Mouse (Mus musculus): ENCODE data around the gene Gabbr2. TPM values are rescaled to one million over a fixed set of nuclear protein-coding genes. Genes with fewer than 3 reads are reported as not detected.
"Not testable (repeated sequence)": the region's sequence is repeated elsewhere in the genome, so short reads cannot be mapped to it uniquely, and the experiment has no call there.

Gene Gabbr2
- total and polyA plus RNA-seq, 3 experiments: 0.07 to 0.24 (median 0.17) TPM

GRCm38 (mm10) chr4:46655956-46656355 is 335.7 kb downstream of the Gabbr2 start:
- DNase-seq: no peak

GRCm38 (mm10) chr4:46655298-46655697 is 336.4 kb downstream of the Gabbr2 start:
- DNase-seq: no peak

GRCm38 (mm10) chr4:46650086-46650753 is 341.5 kb downstream of the Gabbr2 start, which contains the start of gene Tbc1d2:
Gene Tbc1d2 (minus strand): TSS chr4:46650209.
- peak; percentile 97 for DNase-seq

- DNase-seq: no peak
Measured at GRCm38 (mm10) chr4:46649161-46649560, 342.5 kb downstream of the Gabbr2 start.

GRCm38 (mm10) chr4:46643676-46644112 is 348.0 kb downstream of the Gabbr2 start:
- no peak for DNase-seq

GRCm38 (mm10) chr4:46642924-46643675 is 348.6 kb downstream of the Gabbr2 start:
- peak; percentile 33 for DNase-seq

GRCm38 (mm10) chr4:46641283-46641682 is 350.4 kb downstream of the Gabbr2 start:
- DNase-seq: no peak

GRCm38 (mm10) chr4:46639866-46640265 is 351.8 kb downstream of the Gabbr2 start:
- peak; percentile 70 for DNase-seq

- not testable (repeated sequence) for DNase-seq
Measured at GRCm38 (mm10) chr4:46637250-46637649, 354.4 kb downstream of the Gabbr2 start.

- no peak for DNase-seq
Measured at GRCm38 (mm10) chr4:46635702-46636430, 355.8 kb downstream of the Gabbr2 start.

- DNase-seq: no peak
Measured at GRCm38 (mm10) chr4:46634881-46635280, 356.8 kb downstream of the Gabbr2 start.

GRCm38 (mm10) chr4:46633565-46633964 is 358.1 kb downstream of the Gabbr2 start:
- DNase-seq: not testable (repeated sequence)

- no peak for DNase-seq
Measured at GRCm38 (mm10) chr4:46632465-46632864, 359.2 kb downstream of the Gabbr2 start.

- no peak for DNase-seq
Measured at GRCm38 (mm10) chr4:46630390-46630789, 361.3 kb downstream of the Gabbr2 start.

- no peak for DNase-seq
Measured at GRCm38 (mm10) chr4:46628873-46629272, 362.8 kb downstream of the Gabbr2 start.

- DNase-seq: no peak
Measured at GRCm38 (mm10) chr4:46628081-46628480, 363.6 kb downstream of the Gabbr2 start.

GRCm38 (mm10) chr4:46625101-46625500 is 366.6 kb downstream of the Gabbr2 start:
- DNase-seq: no peak

GRCm38 (mm10) chr4:46623007-46623406 is 368.7 kb downstream of the Gabbr2 start:
- DNase-seq: no peak

- no peak for DNase-seq
Measured at GRCm38 (mm10) chr4:46620946-46621345, 370.7 kb downstream of the Gabbr2 start.

GRCm38 (mm10) chr4:46620330-46620729 is 371.3 kb downstream of the Gabbr2 start:
- DNase-seq: no peak

GRCm38 (mm10) chr4:46618196-46618817 is 373.4 kb downstream of the Gabbr2 start:
- DNase-seq: no peak

GRCm38 (mm10) chr4:46617408-46617807 is 374.3 kb downstream of the Gabbr2 start:
- DNase-seq: no peak
